Mouse (Mus musculus): Measurements from ENCODE around the gene Calhm5. TPM values are rescaled to one million over a fixed set of nuclear protein-coding genes. Genes with fewer than 3 reads are reported as not detected.

The Calhm5 gene
- polyA plus RNA-seq, 1 experiment from 2014 or later = 1.1 TPM

DNA sequence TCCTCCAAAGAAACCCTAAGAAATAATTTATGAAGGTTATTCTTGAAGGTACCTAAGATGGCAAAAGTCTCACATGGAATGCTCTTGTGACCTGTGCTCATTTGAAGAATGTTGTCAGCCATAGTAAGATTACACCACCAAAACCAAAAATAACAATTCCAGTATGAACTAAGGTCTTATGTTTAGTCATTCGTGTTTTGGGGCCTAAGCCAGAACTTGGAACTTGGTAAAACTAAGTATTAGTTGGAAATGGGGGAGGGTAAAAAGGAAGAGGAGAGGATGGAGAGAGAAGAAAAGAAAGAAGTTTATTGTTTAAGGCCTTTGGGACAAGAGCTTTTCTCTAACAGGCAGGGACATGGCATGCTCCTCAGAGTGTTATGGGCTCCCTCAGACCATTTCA, 26.7 kb downstream of the Calhm5 start:
- Histone ChIP-seq H3K9ac (replicated peaks) (no peak overlapping the region), H3K36me3 (no peaks in the 10 kb centered on the region), H3K4me2 (no peak overlapping the region), H3K9me3 (replicated peaks) (no peaks in the 10 kb centered on the region), H3K27ac (replicated peaks) (no peak overlapping the region), H3K4me3 (replicated peaks) (no peak overlapping the region), H3K27me3 (replicated peaks) (no peaks in the 10 kb centered on the region), H3K4me1 (no peaks in the 10 kb centered on the region)
- ATAC-seq (ENCODE audit: low FRiP score) = no peak
- 62% methylated on average over 1 of the region's 1 CpGs for WGBS

- no peak overlapping the region for H3K4me3 ChIP-seq (replicated peaks)
- H3K27me3 ChIP-seq (replicated peaks) = no peaks in the 10 kb centered on the region
- no peaks in the 10 kb centered on the region for H3K9me3 ChIP-seq (replicated peaks)
- H3K36me3 ChIP-seq = no peaks in the 10 kb centered on the region
- ATAC-seq (ENCODE audit: low FRiP score) = no peak
- no peaks in the 10 kb centered on the region for H3K4me1 ChIP-seq
- H3K9ac ChIP-seq (replicated peaks) = no peak overlapping the region
- 66% methylated on average over 3 of the region's 3 CpGs for WGBS
- no peak overlapping the region for H3K27ac ChIP-seq (replicated peaks)
- no peak overlapping the region for H3K4me2 ChIP-seq
These were observed 29.7 kb downstream of the Calhm5 start for GRCm38 (mm10) chr10:34066591-34066990.

DNA sequence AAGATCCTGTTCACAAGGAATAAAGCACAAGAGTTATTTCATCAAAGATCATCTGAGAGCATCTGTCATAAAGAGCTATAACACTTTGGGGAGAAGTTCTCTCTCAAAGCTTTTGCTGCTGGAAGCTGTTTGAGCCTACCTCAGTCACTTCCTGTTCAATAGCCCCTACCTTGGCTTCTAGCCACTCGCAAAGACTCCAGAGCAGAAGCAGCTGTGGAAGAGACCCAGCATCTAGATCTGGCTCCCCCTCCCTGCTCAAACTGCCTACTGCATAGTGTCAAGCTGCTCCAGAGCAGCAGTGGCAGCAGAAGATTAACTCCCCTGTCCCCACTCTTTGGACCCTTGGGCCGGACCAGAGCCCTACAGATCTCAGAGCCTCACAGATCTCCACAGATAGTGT, 42.3 kb downstream of the Calhm5 start:
- WGBS = 100% methylated on average over 2 of the region's 2 CpGs
- no peak overlapping the region for H3K27ac ChIP-seq (replicated peaks)
- H3K36me3 ChIP-seq = no peaks in the 10 kb centered on the region
- ATAC-seq (ENCODE audit: low FRiP score) = no peak
- no peak overlapping the region for H3K4me3 ChIP-seq (replicated peaks)
- H3K9me3 ChIP-seq (replicated peaks) = no peaks in the 10 kb centered on the region
- H3K4me2 ChIP-seq = no peak overlapping the region
- no peak overlapping the region for H3K9ac ChIP-seq (replicated peaks)
- H3K4me1 ChIP-seq = no peaks in the 10 kb centered on the region
- no peaks in the 10 kb centered on the region for H3K27me3 ChIP-seq (replicated peaks)

DNA sequence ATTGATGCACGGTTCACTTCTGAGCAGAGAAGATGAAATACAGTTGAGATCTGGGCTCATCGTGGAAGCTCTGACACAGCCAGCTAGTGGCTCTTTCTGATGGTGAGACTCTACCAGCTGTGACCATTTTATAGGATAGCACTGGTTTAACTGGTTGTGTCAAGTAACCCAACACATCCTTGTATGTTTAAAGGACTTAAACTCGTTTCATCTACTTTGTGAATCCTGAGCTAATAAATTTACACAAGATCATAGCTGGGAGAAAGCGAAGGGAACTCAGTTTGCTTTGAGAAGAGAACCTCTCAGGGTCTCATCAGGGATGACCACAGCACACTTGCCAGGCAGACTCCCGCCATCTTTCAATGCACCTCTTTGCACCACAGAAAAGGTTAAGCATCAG, 52.1 kb downstream of the Calhm5 start, which contains the start of gene Calhm4:
Gene Calhm4, minus strand, starts transcription at position 101 of the 400 bp plus-strand sequence.
- H3K4me3 ChIP-seq (replicated peaks) = no peak within 1 kb of the TSS
- no peak within 1 kb of the TSS for H3K27ac ChIP-seq (replicated peaks)
- ATAC-seq (ENCODE audit: low FRiP score) = no peak
- H3K27me3 ChIP-seq (replicated peaks) = no peaks in the 10 kb centered on the region
- H3K4me2 ChIP-seq = no peak within 1 kb of the TSS
- no peaks in the 10 kb centered on the region for H3K36me3 ChIP-seq
- no peak within 1 kb of the TSS for H3K9ac ChIP-seq (replicated peaks)
- 83% methylated on average over 5 of the region's 5 CpGs for WGBS
- H3K4me1 ChIP-seq = no peaks in the 10 kb centered on the region
- no peaks in the 10 kb centered on the region for H3K9me3 ChIP-seq (replicated peaks)

Other genes starting within 250 kb of the Calhm5 start
- not detected in 2 replicates for gene Sult3a1, start 238.8 kb downstream of the Calhm5 start, polyA plus RNA-seq (2015; fragmentation: Nextera tagmentation; extraction: Ambion mirVana)
- gene Rsph4a, start 191.4 kb downstream of the Calhm5 start, polyA plus RNA-seq (2015; fragmentation: Nextera tagmentation; extraction: Ambion mirVana) = 1.2 and 1.5 TPM in 2 replicates
- 19.6 and 21.4 TPM in 2 replicates for gene Zup1, start 145.2 kb downstream of the Calhm5 start, polyA plus RNA-seq (2015; fragmentation: Nextera tagmentation; extraction: Ambion mirVana)
- 116 and 129 TPM in 2 replicates for gene Rwdd1, start 76.9 kb downstream of the Calhm5 start, polyA plus RNA-seq (2015; fragmentation: Nextera tagmentation; extraction: Ambion mirVana)
- gene Trappc3l, start 58.9 kb downstream of the Calhm5 start, polyA plus RNA-seq (2015; fragmentation: Nextera tagmentation; extraction: Ambion mirVana) = 0.42 and 0.91 TPM in 2 replicates
- not detected in 2 replicates for gene Calhm4, start 52.2 kb downstream of the Calhm5 start, polyA plus RNA-seq (2015; fragmentation: Nextera tagmentation; extraction: Ambion mirVana)
- gene Calhm6, start 31.5 kb upstream of the Calhm5 start, polyA plus RNA-seq (2015; fragmentation: Nextera tagmentation; extraction: Ambion mirVana) = 1.1 and 2.1 TPM in 2 replicates
- gene Dse, start 111.2 kb upstream of the Calhm5 start, polyA plus RNA-seq (2015; fragmentation: Nextera tagmentation; extraction: Ambion mirVana) = 7.9 and 9.2 TPM in 2 replicates
- 139 and 158 TPM in 2 replicates for gene Tspyl1, start 185.7 kb upstream of the Calhm5 start, polyA plus RNA-seq (2015; fragmentation: Nextera tagmentation; extraction: Ambion mirVana)
- gene Tspyl4, start 200.9 kb upstream of the Calhm5 start, polyA plus RNA-seq (2015; fragmentation: Nextera tagmentation; extraction: Ambion mirVana) = 348 and 414 TPM in 2 replicates